Mouse (Mus musculus) embryo, embryonic 10.5 days (tissue): ENCODE data around the gene Gm20388.

Experiments
- DNase-seq: peaks from one replicate; pipeline ENCODE4 v3.0.0-alpha.2; 2015; ENCODE audit warnings: low spot score

The Gm20388 gene

GRCm38 (mm10) chr8:120169119-120169518 lies 258.5 kb downstream of the Gm20388 start:
- no peak for DNase-seq

- no peak for DNase-seq
These were observed 262.6 kb downstream of the Gm20388 start for GRCm38 (mm10) chr8:120173195-120173594.

- DNase-seq: no peak
These were observed 264.0 kb downstream of the Gm20388 start for GRCm38 (mm10) chr8:120174606-120175005.

- DNase-seq: no peak
These were observed 266.0 kb downstream of the Gm20388 start for GRCm38 (mm10) chr8:120176605-120177004.

GRCm38 (mm10) chr8:120177318-120178123 lies 266.9 kb downstream of the Gm20388 start, which contains the start of gene Fam92b:
Gene Fam92b (minus strand): TSS chr8:120177466.
- DNase-seq: peak; percentile 97

- DNase-seq: no peak
These were observed 267.5 kb downstream of the Gm20388 start for GRCm38 (mm10) chr8:120178124-120178514.

- peak; percentile 94 for DNase-seq
These were observed 268.4 kb downstream of the Gm20388 start for GRCm38 (mm10) chr8:120179027-120179431.

GRCm38 (mm10) chr8:120180445-120180970 lies 269.9 kb downstream of the Gm20388 start:
- peak; percentile 67 for DNase-seq

GRCm38 (mm10) chr8:120181274-120181673 lies 270.6 kb downstream of the Gm20388 start:
- DNase-seq: no peak

- no peak for DNase-seq
These were observed 271.3 kb downstream of the Gm20388 start for GRCm38 (mm10) chr8:120181861-120182414.

- DNase-seq: no peak
These were observed 273.7 kb downstream of the Gm20388 start for GRCm38 (mm10) chr8:120184366-120184765.

GRCm38 (mm10) chr8:120184850-120185792 lies 274.5 kb downstream of the Gm20388 start:
- DNase-seq: peak; percentile 80

- DNase-seq: no peak
These were observed 275.8 kb downstream of the Gm20388 start for GRCm38 (mm10) chr8:120186454-120186853.

GRCm38 (mm10) chr8:120188510-120188909 lies 277.9 kb downstream of the Gm20388 start:
- no peak for DNase-seq

GRCm38 (mm10) chr8:120189440-120189839 lies 278.8 kb downstream of the Gm20388 start:
- no peak for DNase-seq

- no peak for DNase-seq
These were observed 279.6 kb downstream of the Gm20388 start for GRCm38 (mm10) chr8:120190107-120190809.

- peak; percentile 61 for DNase-seq
These were observed 280.3 kb downstream of the Gm20388 start for GRCm38 (mm10) chr8:120190810-120191413.

GRCm38 (mm10) chr8:120191633-120192032 lies 281.0 kb downstream of the Gm20388 start:
- DNase-seq: no peak

GRCm38 (mm10) chr8:120192118-120192517 lies 281.5 kb downstream of the Gm20388 start:
- DNase-seq: no peak

- no peak for DNase-seq
These were observed 290.7 kb downstream of the Gm20388 start for GRCm38 (mm10) chr8:120201351-120201750.

- no peak for DNase-seq
These were observed 291.9 kb downstream of the Gm20388 start for GRCm38 (mm10) chr8:120202546-120202945.
